Comparison of ENCODE assay signal across 24 mouse cellular contexts in the genomic region with DNA sequence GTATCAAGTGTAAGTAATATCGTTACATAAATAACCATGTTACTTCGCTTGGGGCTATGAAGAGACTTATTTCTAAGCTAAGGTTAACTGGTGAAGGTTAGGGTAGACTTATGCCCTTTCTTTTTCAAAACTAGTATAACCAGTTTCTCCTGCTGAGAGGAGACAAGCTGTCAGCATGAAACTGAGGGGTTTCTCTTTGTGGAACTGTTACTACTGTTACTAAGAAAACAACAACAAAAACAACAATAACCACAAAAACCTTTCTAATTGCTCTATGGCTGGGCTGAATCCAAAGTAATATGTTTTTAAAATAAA. TPM values are rescaled to one million over a fixed set of nuclear protein-coding genes. Genes with fewer than 3 reads are reported as not detected.
DNase-seq lines count a peak whose midpoint lies in the region; ATAC-seq lines count a peak whose summit lies in the region.
"Had no signal": no experiment of that assay in that cellular context is flagged by ENCODE, and none has a peak within 500 bp of the region (broad histone marks: within the 10 kb centered on the region; RNA-seq: fewer than 3 reads in every experiment).

No protein-coding gene starts in this region.

- H3K36me3 ChIP-seq in embryonic facial prominence, embryonic 11.5 days (replicated peaks; ENCODE audit: control insufficient read depth, insufficient read depth, low read depth, low read length), result no peaks in the 10 kb centered on the region
- H3K36me3 ChIP-seq in embryonic facial prominence, embryonic 10.5 days (replicated peaks), result no peaks in the 10 kb centered on the region
- no peaks in the 10 kb centered on the region; the same call in 1 of the 2 replicates for H3K36me3 ChIP-seq in liver, embryonic 11.5 days (ENCODE audit: control insufficient read depth, insufficient read depth, low read length)
- no peaks in the 10 kb centered on the region for H3K36me3 ChIP-seq in intestine, embryonic 15.5 days
- H3K36me3 ChIP-seq in liver, embryonic 16.5 days (ENCODE audit: control insufficient read depth, insufficient read depth), result peaks cover 36% of the 10 kb centered on the region
- H3K36me3 ChIP-seq: embryonic facial prominence, embryonic 12.5 days; hindbrain, embryonic 12.5 days; kidney, embryonic 15.5 days; limb, embryonic 12.5 days; neural tube, embryonic 15.5 days had no signal

- no peak overlapping the region for H3K4me2 ChIP-seq in embryonic facial prominence, embryonic 11.5 days (ENCODE audit: low read depth, low read length)
- H3K4me2 ChIP-seq in liver, embryonic 11.5 days, result peak overlapping the region; percentile 74; the same call in 1 of the 2 replicates
- no peak overlapping the region for H3K4me2 ChIP-seq in intestine, embryonic 15.5 days (replicated peaks)
- H3K4me2 ChIP-seq in liver, embryonic 16.5 days (ENCODE audit: low read depth, low read length), result no peak overlapping the region

- no peak overlapping the region for H3K27ac ChIP-seq in embryonic facial prominence, embryonic 11.5 days (replicated peaks; ENCODE audit: low read depth, low read length)
- no peak overlapping the region for H3K27ac ChIP-seq in embryonic facial prominence, embryonic 10.5 days (replicated peaks)
- H3K27ac ChIP-seq in liver, embryonic 11.5 days (ENCODE audit: low read depth, low read length), result peak overlapping the region; percentile 77
- H3K27ac ChIP-seq in intestine, embryonic 15.5 days, result no peak overlapping the region
- peak overlapping the region; percentile 96 for H3K27ac ChIP-seq in liver, embryonic 16.5 days (ENCODE audit: low read length)
- H3K27ac ChIP-seq: embryonic facial prominence, embryonic 12.5 days; hindbrain, embryonic 12.5 days; kidney, embryonic 15.5 days; neural tube, embryonic 15.5 days had no signal

- no peak overlapping the region for H3K9ac ChIP-seq in embryonic facial prominence, embryonic 11.5 days (replicated peaks; ENCODE audit: low read length)
- H3K9ac ChIP-seq in liver, embryonic 11.5 days (ENCODE audit: low read depth, low read length), result peak overlapping the region; percentile 45
- H3K9ac ChIP-seq in intestine, embryonic 15.5 days, result no peak overlapping the region
- peak overlapping the region; percentile 76 for H3K9ac ChIP-seq in liver, embryonic 16.5 days (ENCODE audit: low read depth, low read length)
- H3K9ac ChIP-seq: embryonic facial prominence, embryonic 12.5 days; hindbrain, embryonic 12.5 days; kidney, embryonic 15.5 days; neural tube, embryonic 15.5 days had no signal

- DNase-seq in embryonic facial prominence, embryonic 11.5 days (ENCODE audit: low spot score), result peak; percentile 13
- no peak for DNase-seq in embryonic facial prominence, embryonic 10.5 days (ENCODE audit: low spot score)
- no peak for DNase-seq in liver, embryonic 11.5 days (ENCODE audit: low spot score)
- no peak for DNase-seq in liver
- no peak for DNase-seq in adrenal gland, adult 2 months
- DNase-seq: adrenal gland, postnatal 36 days; cerebellum, adult 2 months; cerebellum, postnatal 36 days; heart, adult 11 months; kidney, postnatal 4 days; right cerebral cortex, postnatal 14 days; spleen, adult 18-20 months; thymus, adult 18-20 months had no signal

- H3K4me3 ChIP-seq in embryonic facial prominence, embryonic 11.5 days (ENCODE audit: low read depth, low read length), result no peak overlapping the region
- no peak overlapping the region for H3K4me3 ChIP-seq in embryonic facial prominence, embryonic 10.5 days
- peak overlapping the region; percentile 45 for H3K4me3 ChIP-seq in liver, embryonic 11.5 days (ENCODE audit: low read depth, low read length)
- no peak overlapping the region for H3K4me3 ChIP-seq in intestine, embryonic 15.5 days (replicated peaks)
- H3K4me3 ChIP-seq in liver, embryonic 16.5 days (ENCODE audit: low read depth, low read length), result peak overlapping the region; percentile 63
- H3K4me3 ChIP-seq: embryonic facial prominence, embryonic 12.5 days; hindbrain, embryonic 12.5 days had no signal

- WGBS in embryonic facial prominence, embryonic 11.5 days, result 78% methylated on average over 2 of the region's 2 CpGs
- WGBS in embryonic facial prominence, embryonic 10.5 days, result 84% methylated on average over 2 of the region's 2 CpGs
- WGBS in liver, embryonic 11.5 days, result 65% methylated on average over 2 of the region's 2 CpGs
- WGBS in intestine, embryonic 15.5 days, result 77% methylated on average over 2 of the region's 2 CpGs
- WGBS in liver, embryonic 16.5 days (ENCODE audit: insufficient replicate concordance), result 16% methylated on average over 2 of the region's 2 CpGs

- no peaks in the 10 kb centered on the region for H3K9me3 ChIP-seq in embryonic facial prominence, embryonic 11.5 days (replicated peaks; ENCODE audit: control insufficient read depth, low read length)
- H3K9me3 ChIP-seq in embryonic facial prominence, embryonic 10.5 days, result no peaks in the 10 kb centered on the region
- H3K9me3 ChIP-seq in liver, embryonic 11.5 days (ENCODE audit: control insufficient read depth, low read length), result no peaks in the 10 kb centered on the region
- H3K9me3 ChIP-seq in intestine, embryonic 15.5 days, result no peaks in the 10 kb centered on the region
- H3K9me3 ChIP-seq in liver, embryonic 16.5 days (replicated peaks; ENCODE audit: control insufficient read depth, low read length), result no peaks in the 10 kb centered on the region
- H3K9me3 ChIP-seq: embryonic facial prominence, embryonic 12.5 days; hindbrain, embryonic 12.5 days; kidney, embryonic 15.5 days; limb, embryonic 12.5 days; neural tube, embryonic 15.5 days had no signal

- no peaks in the 10 kb centered on the region for H3K4me1 ChIP-seq in embryonic facial prominence, embryonic 11.5 days (ENCODE audit: control insufficient read depth, insufficient read depth, low read length)
- peaks cover 9% of the 10 kb centered on the region; the same call in 1 of the 2 replicates for H3K4me1 ChIP-seq in embryonic facial prominence, embryonic 10.5 days
- peaks cover 6% of the 10 kb centered on the region; the same call in 1 of the 2 replicates for H3K4me1 ChIP-seq in liver, embryonic 11.5 days (replicated peaks; ENCODE audit: control insufficient read depth, insufficient read depth, low read length)
- H3K4me1 ChIP-seq in intestine, embryonic 15.5 days (replicated peaks), result no peaks in the 10 kb centered on the region
- H3K4me1 ChIP-seq in liver, embryonic 16.5 days (ENCODE audit: control insufficient read depth, low read depth, low read length), result peaks cover 6% of the 10 kb centered on the region
- H3K4me1 ChIP-seq: embryonic facial prominence, embryonic 12.5 days; hindbrain, embryonic 12.5 days had no signal

- no peaks in the 10 kb centered on the region for H3K27me3 ChIP-seq in embryonic facial prominence, embryonic 11.5 days (ENCODE audit: control insufficient read depth, insufficient read depth, low read length)
- no peaks in the 10 kb centered on the region for H3K27me3 ChIP-seq in embryonic facial prominence, embryonic 10.5 days (replicated peaks; ENCODE audit: low read depth, poor library complexity, severe bottlenecking)
- H3K27me3 ChIP-seq in liver, embryonic 11.5 days (replicated peaks; ENCODE audit: control insufficient read depth, insufficient read depth, low read length), result no peaks in the 10 kb centered on the region
- H3K27me3 ChIP-seq in intestine, embryonic 15.5 days (replicated peaks), result no peaks in the 10 kb centered on the region
- no peaks in the 10 kb centered on the region for H3K27me3 ChIP-seq in liver, embryonic 16.5 days (ENCODE audit: control insufficient read depth, insufficient read depth, low read depth, low read length)
- H3K27me3 ChIP-seq: embryonic facial prominence, embryonic 12.5 days; hindbrain, embryonic 12.5 days; kidney, embryonic 15.5 days; limb, embryonic 12.5 days; neural tube, embryonic 15.5 days had no signal

- ATAC-seq in embryonic facial prominence, embryonic 11.5 days (replicated peaks; ENCODE audit: insufficient number of reproducible peaks, low FRiP score, low TSS enrichment, low read depth), result no peak
- no peak for ATAC-seq in liver, embryonic 11.5 days (replicated peaks; ENCODE audit: low FRiP score)
- ATAC-seq in intestine, embryonic 15.5 days, result peak; percentile 35
- ATAC-seq in liver, embryonic 16.5 days (ENCODE audit: low read depth), result no peak
- no peak for ATAC-seq in inflammation-experienced regulatory T-cells, adult 6 months
- ATAC-seq: CD4-positive, CD25-positive, alpha-beta regulatory T cell, adult 4 months had no signal

RNA-seq across cellular contexts. Expression of a gene that starts 0.7 kb away (rescaled TPM):
- polyA plus RNA-seq in embryonic facial prominence, embryonic 11.5 days (2014; fragmentation: Nextera tagmentation; extraction: Ambion mirVana), result 15.2 and 16.7 TPM in 2 replicates
- polyA plus RNA-seq in embryonic facial prominence, embryonic 10.5 days (2016; fragmentation: Nextera tagmentation; extraction: Ambion mirVana), result 11.9 and 13.9 TPM in 2 replicates
- 197 and 222 TPM in 2 replicates for polyA plus RNA-seq in liver, embryonic 11.5 days (2014; fragmentation: Nextera tagmentation; extraction: Ambion mirVana)
- 13.7 and 14.1 TPM in 2 replicates for polyA plus RNA-seq in intestine, embryonic 15.5 days (2015; fragmentation: Nextera tagmentation; extraction: Ambion mirVana)
- 642 and 710 TPM in 2 replicates for polyA plus RNA-seq in liver, embryonic 16.5 days (2015; fragmentation: Nextera tagmentation; extraction: Ambion mirVana)
- polyA plus RNA-seq in inflammation-experienced regulatory T-cells, adult 6 months (2017; shearing (Covaris generic)), result not detected
- not detected for total RNA-seq in adrenal gland, adult 2 months (2021)
- polyA plus RNA-seq in adrenal gland, adult 2 months (2012; rRNA removed), result not detected in 2 replicates
- total RNA-seq: gastrocnemius, adult 18-20 months had no signal
- polyA plus RNA-seq: CD4-positive, CD25-positive, alpha-beta regulatory T cell, adult 4 months; myocyte had no signal

Comparison
In these comparisons a context has a peak if more than half of its experiments do, and no peak if none do; other contexts are left out.
1. H3K27ac ChIP-seq: peak in liver, embryonic 11.5 days (single experiment) and liver, embryonic 16.5 days (single experiment); none in embryonic facial prominence, embryonic 11.5 days (single experiment), embryonic facial prominence, embryonic 10.5 days (single experiment) and intestine, embryonic 15.5 days (single experiment).
2. H3K4me3 ChIP-seq: peak in liver, embryonic 11.5 days (single experiment) and liver, embryonic 16.5 days (single experiment); none in embryonic facial prominence, embryonic 11.5 days (single experiment), embryonic facial prominence, embryonic 10.5 days (single experiment) and intestine, embryonic 15.5 days (single experiment).
3. H3K9ac ChIP-seq: peak in liver, embryonic 11.5 days (single experiment) and liver, embryonic 16.5 days (single experiment); none in embryonic facial prominence, embryonic 11.5 days (single experiment) and intestine, embryonic 15.5 days (single experiment).
4. RNA of a gene that starts 0.7 kb away (polyA plus RNA-seq): 642 to 710 TPM in liver, embryonic 16.5 days, 197 to 222 TPM in liver, embryonic 11.5 days, 15.2 to 16.7 TPM in embryonic facial prominence, embryonic 11.5 days, 13.7 to 14.1 TPM in intestine, embryonic 15.5 days and 11.9 to 13.9 TPM in embryonic facial prominence, embryonic 10.5 days; not detected in inflammation-experienced regulatory T-cells, adult 6 months and not detected in adrenal gland, adult 2 months; every median in the first group is over 10 times any median in the second.